Mouse (Mus musculus) limb, embryonic 14.5 days (tissue): ENCODE measurements around the gene Zdhhc1. TPM values are rescaled to one million over a fixed set of nuclear protein-coding genes. Genes with fewer than 3 reads are reported as not detected.

Source experiments
- ATAC-seq: fragments of 200-750 bp; cut with Nextera tagmentation; 2 replicates; pipeline ENCODE4 v1.8.0; 2017; ENCODE audit warnings: low read depth, moderate number of reproducible peaks, moderate TSS enrichment; ENCODE audit not compliant: low FRiP score
- DNase-seq: peaks from one replicate; pipeline ENCODE4 v3.0.0-alpha.2; 2015; ENCODE audit warnings: low spot score
- H3K27ac ChIP-seq: fragments of 300-500 bp; sonication (generic); replicated peaks from 2 replicates; pipeline ENCODE4 v1.5.1; 2014; ENCODE audit warnings: low read depth, mild to moderate bottlenecking, low read length, moderate library complexity, mixed read lengths
- H3K27me3 ChIP-seq: fragments of 300-500 bp; sonication (generic); 2 replicates; pipeline ENCODE4 v1.6.1; 2014; ENCODE audit warnings: low read length, mixed read lengths; ENCODE audit not compliant: control insufficient read depth, insufficient read depth
- H3K36me3 ChIP-seq: fragments of 300-500 bp; sonication (generic); 2 replicates; pipeline ENCODE4 v1.6.1; 2014; ENCODE audit warnings: mild to moderate bottlenecking, low read length, moderate library complexity, mixed read lengths; ENCODE audit not compliant: control insufficient read depth, insufficient read depth
- H3K4me1 ChIP-seq: fragments of 300-500 bp; sonication (generic); 2 replicates; pipeline ENCODE4 v1.6.1; 2014; ENCODE audit warnings: antibody characterized with exemption, low read length, mixed read lengths; ENCODE audit not compliant: control insufficient read depth, insufficient read depth
- H3K4me2 ChIP-seq: fragments of 300-500 bp; sonication (generic); replicated peaks from 2 replicates; pipeline ENCODE4 v1.6.1; 2014; ENCODE audit warnings: low read depth, mild to moderate bottlenecking, low read length, moderate library complexity; ENCODE audit not compliant: severe bottlenecking
- H3K4me3 ChIP-seq: fragments of 300-500 bp; sonication (generic); replicated peaks from 2 replicates; pipeline ENCODE4 v1.5.1; 2014; ENCODE audit warnings: low read length
- H3K9ac ChIP-seq: fragments of 300-500 bp; sonication (generic); 2 replicates; pipeline ENCODE4 v1.6.1; 2014; ENCODE audit warnings: mild to moderate bottlenecking, low read depth, low read length, moderate library complexity; ENCODE audit not compliant: severe bottlenecking
- H3K9me3 ChIP-seq: fragments of 300-500 bp; sonication (generic); 2 replicates; pipeline ENCODE4 v1.6.1; 2016; ENCODE audit warnings: low read length; ENCODE audit not compliant: control insufficient read depth
- POLR2A ChIP-seq: fragments of 200-500 bp; IDR thresholded peaks from 2 replicates; pipeline ENCODE4 v1.8.0; 2012; ENCODE audit warnings: inconsistent platforms, mild to moderate bottlenecking, moderate library complexity, borderline replicate concordance; ENCODE audit not compliant: insufficient read depth, insufficient read length; ENCODE audit errors: extremely low read depth
- WGBS: fragments of 180-500 bp; shearing (Covaris S2); extraction: QIAGEN DNeasy Blood & Tissue Kit; methylation state at CpG from one replicate; pipeline ENCODE4 v1.1.7; 2014; 5-methylcytosine and 5-hydroxymethylcytosine counted together
- polyA plus RNA-seq, 2 experiments: library from polyadenylated mRNA; depleted of rRNA in 1 of 2; stranded (reverse) in 1 of 2; unstranded in 1 of 2; fragments of >200 nt; fragmentation: Nextera tagmentation in 1 of 2; extraction: Ambion mirVana in 1 of 2; gene quantifications; 2 replicates each; pipeline versions ENCODE4 v1.2.1 to v1.2.3; 2012 to 2014

Gene Zdhhc1
- polyA plus RNA-seq, 2 experiments: 36.8 to 72.3 TPM

- no peak for ATAC-seq
These were observed 29.9 kb downstream of the Zdhhc1 start for GRCm38 (mm10) chr8:105466700-105467291.

GRCm38 (mm10) chr8:105466246-105466645 lies 30.5 kb downstream of the Zdhhc1 start:
- Histone ChIP-seq H3K4me3 (no peak overlapping the region), H3K4me1 (peaks cover 7% of the 10 kb centered on the region), H3K27ac (no peak overlapping the region), H3K4me2 (no peak overlapping the region), H3K27me3 (no peaks in the 10 kb centered on the region), H3K9me3 (no peaks in the 10 kb centered on the region), H3K36me3 (no peaks in the 10 kb centered on the region), H3K9ac (no peak overlapping the region)
- no peak for ATAC-seq
- no peak for DNase-seq
- TF ChIP-seq POLR2A: no peak
- WGBS: 82% methylated on average over 6 of the region's 6 CpGs

More at GRCm38 (mm10) chr8:105466700-105467291, 29.9 kb downstream of the Zdhhc1 start:
- no peak for TF ChIP-seq POLR2A
- no peak overlapping the region for H3K9ac ChIP-seq
- H3K9me3 ChIP-seq: no peaks in the 10 kb centered on the region
- H3K4me2 ChIP-seq: no peak overlapping the region
- 84% methylated on average over 7 of the region's 7 CpGs for WGBS
- no peak for DNase-seq
- H3K27ac ChIP-seq: no peak overlapping the region
- peaks cover 13% of the 10 kb centered on the region for H3K4me1 ChIP-seq
- no peaks in the 10 kb centered on the region for H3K36me3 ChIP-seq
- H3K4me3 ChIP-seq: no peak overlapping the region
- H3K27me3 ChIP-seq: no peaks in the 10 kb centered on the region

- Histone ChIP-seq H3K4me1 (no peaks in the 10 kb centered on the region), H3K9me3 (no peaks in the 10 kb centered on the region), H3K36me3 (no peaks in the 10 kb centered on the region), H3K9ac (no peak overlapping the region), H3K27me3 (no peaks in the 10 kb centered on the region), H3K27ac (no peak overlapping the region), H3K4me3 (no peak overlapping the region), H3K4me2 (no peak overlapping the region)
- TF ChIP-seq POLR2A: no peak
- WGBS: 73% methylated on average over 7 of the region's 7 CpGs
- DNase-seq: no peak
- ATAC-seq: no peak
These were observed 32.1 kb downstream of the Zdhhc1 start for GRCm38 (mm10) chr8:105464595-105464994.

DNA sequence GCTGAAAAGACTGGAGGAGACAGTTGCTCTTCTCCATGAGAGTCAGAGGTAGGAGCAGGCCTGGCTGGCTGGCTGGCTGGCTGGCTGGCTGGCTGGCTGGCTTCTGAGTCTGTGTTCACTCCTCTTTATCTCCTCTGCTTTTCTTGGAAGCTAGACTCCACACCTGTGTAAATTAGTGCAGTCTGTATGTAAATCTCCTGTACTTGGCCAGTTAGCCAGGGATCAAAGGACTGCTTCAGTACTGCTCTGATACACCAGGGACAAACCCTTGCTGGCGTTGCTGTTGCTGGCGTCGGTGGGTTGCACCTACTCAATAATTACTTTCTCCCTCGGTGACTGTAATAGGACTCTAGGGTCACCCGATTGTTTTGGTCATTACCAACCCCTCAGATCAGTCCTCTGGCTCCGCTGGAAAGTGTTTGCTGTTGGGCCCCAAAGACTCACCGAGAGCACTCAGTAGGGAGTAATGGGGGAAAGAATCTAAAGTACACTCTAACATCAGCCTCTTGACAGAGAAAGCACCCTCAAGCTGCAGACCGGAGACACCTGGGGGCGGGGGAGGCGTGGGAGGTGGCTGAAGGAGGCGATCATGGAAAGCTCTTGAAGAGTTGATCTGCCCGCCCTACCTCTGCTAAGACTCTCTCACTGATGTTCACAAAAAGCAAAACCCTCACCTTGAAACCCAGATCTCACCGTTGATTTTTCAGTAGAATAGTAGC lies 35.5 kb downstream of the Zdhhc1 start:
- Histone ChIP-seq H3K27me3 (no peaks in the 10 kb centered on the region), H3K27ac (no peak overlapping the region), H3K9ac (no peak overlapping the region), H3K4me3 (no peak overlapping the region), H3K36me3 (no peaks in the 10 kb centered on the region), H3K4me1 (no peaks in the 10 kb centered on the region), H3K9me3 (no peaks in the 10 kb centered on the region), H3K4me2 (no peak overlapping the region)
- ATAC-seq (no peak), DNase-seq (no peak)
- no peak for TF ChIP-seq POLR2A
- 44% methylated on average over 13 of the region's 13 CpGs for WGBS

- no peak for TF ChIP-seq POLR2A
- no peak for ATAC-seq
- Histone ChIP-seq H3K27ac (no peak overlapping the region), H3K9me3 (no peaks in the 10 kb centered on the region), H3K4me1 (no peaks in the 10 kb centered on the region), H3K36me3 (no peaks in the 10 kb centered on the region), H3K4me2 (no peak overlapping the region), H3K27me3 (no peaks in the 10 kb centered on the region), H3K4me3 (no peak overlapping the region), H3K9ac (no peak overlapping the region)
- 53% methylated on average over 10 of the region's 10 CpGs for WGBS
- no peak for DNase-seq
These were observed 41.5 kb downstream of the Zdhhc1 start for GRCm38 (mm10) chr8:105455218-105455617.

- WGBS: 64% methylated on average over 5 of the region's 5 CpGs
- Histone ChIP-seq H3K4me2 (no peak overlapping the region), H3K27me3 (no peaks in the 10 kb centered on the region), H3K9me3 (no peaks in the 10 kb centered on the region), H3K36me3 (no peaks in the 10 kb centered on the region), H3K4me1 (no peaks in the 10 kb centered on the region), H3K27ac (no peak overlapping the region), H3K4me3 (no peak overlapping the region), H3K9ac (no peak overlapping the region)
- ATAC-seq (no peak), DNase-seq (no peak)
- TF ChIP-seq POLR2A: no peak
These were observed 42.6 kb downstream of the Zdhhc1 start for GRCm38 (mm10) chr8:105454088-105454487.
